ENCODE assay signal across 11 mouse cellular contexts in the genomic region with DNA sequence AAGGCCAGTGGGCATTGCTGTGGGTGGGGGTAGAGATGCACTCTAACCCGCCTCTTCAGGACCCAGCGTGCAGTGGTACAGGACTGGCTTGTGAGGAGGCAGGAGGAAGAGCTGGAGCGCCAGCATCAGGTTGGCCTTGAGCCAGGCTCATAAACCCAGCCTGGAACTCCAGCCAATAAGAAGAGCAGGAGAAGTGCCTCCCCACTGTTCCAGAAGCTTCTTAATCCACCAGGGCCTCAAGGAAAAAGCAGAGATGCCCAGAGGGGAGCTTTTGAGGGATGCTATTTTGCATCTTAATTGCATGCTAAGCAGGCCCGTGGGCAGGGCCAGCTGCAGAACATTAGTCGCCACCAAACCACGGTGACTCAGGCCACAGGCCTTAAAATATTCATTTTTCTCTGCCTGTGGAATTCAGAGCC.
DNase-seq lines count a peak whose midpoint lies in the region; ATAC-seq lines count a peak whose summit lies in the region.
"Had no signal": no experiment of that assay in that cellular context is flagged by ENCODE, and none has a peak within 500 bp of the region (broad histone marks: within the 10 kb centered on the region; RNA-seq: fewer than 3 reads in every experiment).

No protein-coding gene starts in this region.

- H3K4me3 ChIP-seq in neural tube, embryonic 13.5 days = no peak overlapping the region
- no peak overlapping the region for H3K4me3 ChIP-seq in liver, embryonic 12.5 days
- H3K4me3 ChIP-seq in kidney, embryonic 14.5 days (ENCODE audit: low read length) = no peak overlapping the region

- WGBS in neural tube, embryonic 13.5 days = 17% methylated on average over 6 of the region's 6 CpGs
- WGBS in liver, embryonic 12.5 days (ENCODE audit: insufficient replicate concordance) = 66% methylated on average over 6 of the region's 6 CpGs
- WGBS in kidney, embryonic 14.5 days = 63% methylated on average over 6 of the region's 6 CpGs

- H3K9ac ChIP-seq in neural tube, embryonic 13.5 days = no peak overlapping the region
- no peak overlapping the region for H3K9ac ChIP-seq in liver, embryonic 12.5 days
- H3K9ac ChIP-seq in kidney, embryonic 14.5 days (ENCODE audit: low read depth, low read length) = no peak overlapping the region

- ATAC-seq in neural tube, embryonic 13.5 days (ENCODE audit: low read depth) = peak; percentile 81
- ATAC-seq in liver, embryonic 12.5 days = no peak
- ATAC-seq in kidney, embryonic 14.5 days (ENCODE audit: low FRiP score, low TSS enrichment) = no peak

- peak; percentile 71 to 77 for DNase-seq in cerebellum, postnatal 10 days
- DNase-seq in cerebellum, adult 11-12 months = no peak
- peak; percentile 89 for DNase-seq in brain, adult 2 months (ENCODE audit: low read depth, low spot score)
- peak; percentile 51 for DNase-seq in left cerebral cortex, adult 11 months (ENCODE audit: low spot score)
- DNase-seq in thymus, postnatal 14 days = no peak
- DNase-seq: gastrocnemius, postnatal 14 days; lung, postnatal 10 days had no signal

- H3K9me3 ChIP-seq in neural tube, embryonic 13.5 days = no peaks in the 10 kb centered on the region
- no peaks in the 10 kb centered on the region for H3K9me3 ChIP-seq in liver, embryonic 12.5 days (replicated peaks)
- no peaks in the 10 kb centered on the region for H3K9me3 ChIP-seq in kidney, embryonic 14.5 days (ENCODE audit: control insufficient read depth, low read length)

- H3K36me3 ChIP-seq in neural tube, embryonic 13.5 days = no peaks in the 10 kb centered on the region
- no peaks in the 10 kb centered on the region for H3K36me3 ChIP-seq in liver, embryonic 12.5 days
- H3K36me3 ChIP-seq in kidney, embryonic 14.5 days (ENCODE audit: control insufficient read depth, insufficient read depth, low read length) = no peaks in the 10 kb centered on the region

- H3K4me2 ChIP-seq in neural tube, embryonic 13.5 days = no peak overlapping the region
- H3K4me2 ChIP-seq in liver, embryonic 12.5 days = no peak overlapping the region
- no peak overlapping the region for H3K4me2 ChIP-seq in kidney, embryonic 14.5 days (replicated peaks; ENCODE audit: low read depth, low read length)

- peak overlapping the region; percentile 69 for H3K27ac ChIP-seq in neural tube, embryonic 13.5 days (replicated peaks)
- H3K27ac ChIP-seq in liver, embryonic 12.5 days = no peak overlapping the region
- no peak overlapping the region for H3K27ac ChIP-seq in kidney, embryonic 14.5 days (ENCODE audit: low read depth, low read length)
- H3K27ac ChIP-seq: stomach, postnatal 0 days had no signal

- H3K4me1 ChIP-seq in neural tube, embryonic 13.5 days (replicated peaks) = peaks cover 21% of the 10 kb centered on the region
- no peaks in the 10 kb centered on the region for H3K4me1 ChIP-seq in liver, embryonic 12.5 days
- no peaks in the 10 kb centered on the region for H3K4me1 ChIP-seq in kidney, embryonic 14.5 days (ENCODE audit: control insufficient read depth, insufficient read depth, low read length)

- H3K27me3 ChIP-seq in neural tube, embryonic 13.5 days = 0 out of 2 replicates have a peak, but pooled peaks cover 7% of the 10 kb centered on the region
- no peaks in the 10 kb centered on the region for H3K27me3 ChIP-seq in liver, embryonic 12.5 days (replicated peaks)
- H3K27me3 ChIP-seq in kidney, embryonic 14.5 days (ENCODE audit: control insufficient read depth, insufficient read depth, low read length) = no peaks in the 10 kb centered on the region

Comparison
In these comparisons a context has a peak if more than half of its experiments do, and no peak if none do; other contexts are left out.
1. DNase-seq: peak in cerebellum, postnatal 10 days (2 of 2), brain, adult 2 months (single experiment) and left cerebral cortex, adult 11 months (single experiment); none in cerebellum, adult 11-12 months (single experiment) and thymus, postnatal 14 days (single experiment).